Mouse (Mus musculus): ENCODE data around the gene Ccnk.

Gene Ccnk

DNA sequence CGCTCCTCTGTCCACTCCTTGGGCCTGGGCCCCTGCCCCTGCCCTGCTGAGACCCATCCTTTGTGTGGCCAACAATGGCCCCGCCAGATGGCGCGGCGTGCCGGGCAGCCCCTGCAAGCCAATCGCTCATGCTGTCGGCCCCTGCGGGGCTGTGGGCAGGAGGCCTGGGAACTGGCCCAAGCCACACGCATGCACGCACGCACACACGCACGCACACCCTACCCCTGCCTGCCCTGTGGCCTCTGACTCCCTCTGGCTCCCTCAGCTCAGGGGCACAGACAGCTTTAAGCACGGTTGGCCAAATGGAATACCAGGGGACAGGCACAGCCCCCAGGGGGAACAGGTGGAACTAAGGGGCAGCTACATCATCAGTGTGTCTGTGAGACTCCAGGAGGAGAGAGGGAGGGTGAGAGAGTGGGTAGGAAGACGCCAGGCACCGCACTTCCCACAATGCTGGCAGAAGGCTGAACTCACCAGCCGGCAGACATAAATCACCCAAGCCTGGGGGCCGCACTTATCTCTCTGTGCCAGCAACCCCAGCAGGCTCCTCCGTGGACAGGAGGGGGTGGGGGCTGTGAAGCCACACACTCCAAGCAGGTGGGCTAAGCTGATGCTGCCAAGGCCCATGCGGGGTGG, 61.7 kb downstream of the Ccnk start:
- in situ Hi-C loops (cut with MboI; ENCODE audit: unreplicated experiment in 2 of 2), result no loop called here

DNA sequence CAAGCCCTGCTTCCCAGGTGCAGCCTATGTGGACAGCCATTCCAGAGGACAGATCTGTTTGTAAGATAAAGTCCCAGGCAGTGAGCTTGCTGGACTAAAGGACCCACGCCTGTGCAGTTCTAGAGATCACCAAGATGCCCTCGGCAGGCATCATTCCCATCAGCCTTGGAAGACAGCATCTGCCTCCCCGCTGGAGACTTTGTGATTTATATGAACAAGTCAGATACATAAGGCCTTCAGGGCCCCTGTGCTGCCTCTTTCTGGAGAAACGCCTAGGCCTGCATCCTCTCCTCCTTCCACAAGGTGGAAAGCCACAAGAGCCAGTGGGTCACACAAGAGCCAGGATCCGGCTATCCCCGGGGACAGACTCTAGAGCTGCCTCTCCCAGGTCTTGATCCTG, 62.2 kb downstream of the Ccnk start:
- in situ Hi-C loops (cut with MboI; ENCODE audit: unreplicated experiment in 2 of 2), result no loop called here

DNA sequence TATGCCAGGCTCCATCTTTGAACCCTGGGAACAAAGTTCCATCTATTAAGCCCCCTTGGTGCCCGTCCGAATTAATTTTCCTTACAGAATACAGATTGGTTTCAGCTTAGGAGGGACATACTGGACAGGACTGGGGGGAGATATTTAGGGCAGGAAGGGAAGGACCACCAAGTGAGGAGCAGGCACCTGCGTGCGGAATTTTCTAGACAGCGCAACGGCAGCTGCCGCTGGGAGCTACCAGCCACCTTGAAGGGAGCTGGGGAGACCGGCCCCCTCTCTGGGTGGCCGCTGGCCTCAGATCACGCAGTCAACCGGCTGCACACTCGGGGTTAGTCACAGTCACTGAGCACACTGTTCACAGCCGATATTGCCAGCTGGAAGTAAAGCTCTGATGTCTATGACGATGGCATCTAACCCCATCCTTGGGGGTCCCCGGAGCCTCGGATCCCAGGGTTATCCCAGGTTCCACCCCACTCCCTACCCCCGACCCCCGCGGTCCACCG, 62.9 kb downstream of the Ccnk start:
- in situ Hi-C loops (cut with MboI; ENCODE audit: unreplicated experiment in 2 of 2), result no loop called here

DNA sequence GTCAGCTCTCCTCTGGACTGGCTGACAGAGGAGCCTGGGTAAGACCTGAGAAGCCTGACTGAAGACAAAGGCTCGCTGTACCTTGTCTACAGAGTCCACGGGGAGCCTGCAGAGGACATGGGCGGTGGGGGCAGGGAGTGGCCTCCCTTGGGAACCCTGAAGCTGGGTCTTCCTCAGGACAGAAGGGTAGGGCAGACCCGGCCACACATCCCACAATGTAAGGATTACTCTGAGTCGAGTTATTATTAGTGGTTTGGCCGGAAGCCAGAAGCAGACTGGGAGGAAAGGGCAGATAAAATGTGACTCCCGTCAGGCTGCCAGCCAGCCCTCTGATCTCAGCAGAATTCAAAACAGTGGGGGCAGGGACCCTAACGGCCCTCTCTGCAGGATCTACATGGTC, 65.4 kb downstream of the Ccnk start:
- in situ Hi-C loops (cut with MboI; ENCODE audit: unreplicated experiment in 2 of 2), result no loop called here

DNA sequence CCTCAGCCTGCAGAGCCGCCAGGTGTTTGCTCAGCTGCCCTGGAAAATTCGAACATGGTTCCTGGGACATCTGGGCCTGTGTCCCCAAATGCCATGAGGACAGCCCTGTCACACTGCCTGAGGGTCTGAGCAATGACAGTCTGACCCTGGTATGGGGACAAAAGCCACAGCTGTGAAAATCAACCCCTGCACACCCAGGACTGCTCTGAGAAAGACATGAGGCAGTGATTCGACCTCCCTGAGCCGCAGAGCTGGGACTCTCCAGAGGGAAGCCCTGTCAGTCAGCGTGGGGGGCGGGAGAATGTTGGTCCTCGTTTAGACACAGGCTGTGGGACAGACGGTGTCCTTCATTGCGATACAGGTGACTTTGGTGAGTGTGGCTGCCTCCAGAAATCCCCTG, 66.2 kb downstream of the Ccnk start:
- in situ Hi-C loops (cut with MboI; ENCODE audit: unreplicated experiment in 2 of 2), result no loop called here

DNA sequence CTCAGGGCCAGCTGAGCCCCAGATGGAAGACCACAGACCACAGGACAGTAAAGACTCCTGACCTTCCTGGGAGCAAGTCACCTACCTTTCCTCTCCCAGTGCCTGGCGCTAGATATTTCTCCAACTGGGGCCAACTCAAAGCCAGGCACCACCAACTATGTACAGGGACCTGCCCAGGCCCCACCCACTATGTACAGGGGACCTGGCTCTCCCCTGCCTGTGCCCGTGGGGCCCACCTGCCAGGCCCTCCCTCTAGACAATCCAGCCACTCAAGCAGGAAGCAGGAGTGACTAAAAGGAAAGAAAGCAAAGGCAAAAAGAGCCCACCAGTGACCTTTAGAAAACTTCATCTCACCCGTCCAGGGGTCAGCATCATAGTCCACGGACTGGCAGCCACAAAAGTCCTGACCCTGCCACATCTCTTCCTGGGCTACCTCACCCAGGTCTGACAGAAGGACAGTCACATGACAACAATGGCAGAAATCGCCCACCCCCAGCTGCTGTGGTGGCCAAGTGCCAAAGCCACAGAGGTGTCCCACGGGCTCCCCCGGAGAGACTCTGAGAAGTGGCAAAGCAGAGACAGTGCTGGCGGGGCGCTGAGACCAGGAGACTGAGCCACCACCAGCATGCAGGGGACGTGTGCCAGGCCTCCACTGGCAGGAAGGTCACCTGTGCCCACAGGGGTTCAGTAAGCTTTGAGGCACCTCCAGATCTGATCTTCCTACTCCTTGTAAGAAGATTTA, 67.6 kb downstream of the Ccnk start:
- in situ Hi-C loops (cut with MboI; ENCODE audit: unreplicated experiment in 2 of 2), result no loop called here

DNA sequence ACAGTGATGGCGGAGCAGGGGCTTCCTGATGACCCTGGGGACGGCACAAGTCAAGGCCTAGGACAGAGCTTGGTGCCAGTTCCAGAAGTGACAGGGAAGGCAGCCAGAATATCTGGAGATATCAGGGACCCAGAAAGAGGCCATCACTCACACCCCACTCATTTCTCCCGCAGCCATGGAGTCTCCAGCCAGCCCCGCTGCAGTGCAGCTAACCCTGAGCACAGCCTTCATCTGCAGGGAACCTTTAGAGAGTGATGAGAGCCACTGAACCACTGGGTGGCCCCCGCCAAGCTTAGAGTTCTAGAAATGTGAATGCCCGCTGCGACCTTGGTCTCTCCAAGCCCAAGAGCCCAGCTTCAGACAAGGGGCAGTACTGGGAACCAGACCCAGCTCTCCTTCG, 69.6 kb downstream of the Ccnk start:
- in situ Hi-C loops (cut with MboI; ENCODE audit: unreplicated experiment in 2 of 2), result no loop called here

DNA sequence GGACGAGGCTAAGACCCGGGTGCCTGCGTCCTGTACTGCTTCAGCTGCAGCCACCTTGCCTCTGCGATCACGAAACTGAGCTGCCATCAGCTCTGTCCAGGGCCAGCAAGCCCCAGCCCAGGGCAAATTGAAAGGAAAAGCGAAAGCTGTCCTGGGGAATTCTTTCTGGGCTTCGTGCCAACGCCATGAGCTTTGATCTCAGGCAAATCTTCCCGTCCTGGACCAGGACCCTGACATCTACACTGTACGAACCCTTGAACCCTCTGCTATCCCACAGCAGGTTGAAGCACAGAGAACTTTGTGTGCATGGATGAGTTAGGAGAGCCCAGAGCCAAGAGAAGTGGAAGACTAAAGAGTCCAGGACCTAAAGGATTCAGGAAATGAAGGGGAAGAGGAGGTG, 70.1 kb downstream of the Ccnk start:
- in situ Hi-C loops (cut with MboI; ENCODE audit: unreplicated experiment in 2 of 2), result no loop called here

DNA sequence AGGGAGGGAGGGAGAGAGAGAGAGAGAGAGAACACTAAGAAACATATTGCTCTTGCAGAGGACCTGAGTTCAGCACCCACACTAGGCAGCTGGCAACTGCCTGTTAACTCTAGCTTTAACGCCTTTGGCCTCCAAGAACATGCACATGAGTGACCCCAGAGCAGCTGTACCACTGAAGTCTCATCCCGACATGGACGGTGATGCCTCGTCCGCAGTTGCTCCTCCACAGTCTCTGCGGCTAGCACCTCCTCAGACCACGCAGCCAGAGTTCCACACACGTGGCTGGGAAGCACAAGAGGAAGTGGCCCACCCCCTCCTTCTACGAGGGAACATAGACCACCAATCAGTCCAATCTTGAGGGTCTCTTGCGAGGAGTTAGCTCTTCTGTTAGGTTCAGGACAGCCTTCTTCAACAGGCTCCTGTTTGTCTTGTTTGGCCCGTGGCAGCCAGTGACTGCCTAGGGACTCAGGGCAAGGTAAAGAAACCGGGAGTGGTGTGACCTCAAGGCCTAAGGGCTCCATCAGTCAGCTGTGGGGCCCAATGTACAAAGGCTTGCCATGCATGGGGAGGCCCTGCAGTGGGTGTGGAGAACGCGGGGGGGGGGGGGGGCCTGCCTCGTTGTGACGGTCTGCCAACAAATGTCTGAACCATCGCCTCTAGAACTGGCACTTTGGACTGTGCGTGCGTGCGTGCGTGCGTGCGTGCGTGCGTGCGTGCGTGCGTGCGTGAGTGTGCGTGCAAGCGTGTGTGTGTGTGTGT, 71.8 kb downstream of the Ccnk start:
- in situ Hi-C loops (cut with MboI; ENCODE audit: unreplicated experiment in 2 of 2), result no loop called here

DNA sequence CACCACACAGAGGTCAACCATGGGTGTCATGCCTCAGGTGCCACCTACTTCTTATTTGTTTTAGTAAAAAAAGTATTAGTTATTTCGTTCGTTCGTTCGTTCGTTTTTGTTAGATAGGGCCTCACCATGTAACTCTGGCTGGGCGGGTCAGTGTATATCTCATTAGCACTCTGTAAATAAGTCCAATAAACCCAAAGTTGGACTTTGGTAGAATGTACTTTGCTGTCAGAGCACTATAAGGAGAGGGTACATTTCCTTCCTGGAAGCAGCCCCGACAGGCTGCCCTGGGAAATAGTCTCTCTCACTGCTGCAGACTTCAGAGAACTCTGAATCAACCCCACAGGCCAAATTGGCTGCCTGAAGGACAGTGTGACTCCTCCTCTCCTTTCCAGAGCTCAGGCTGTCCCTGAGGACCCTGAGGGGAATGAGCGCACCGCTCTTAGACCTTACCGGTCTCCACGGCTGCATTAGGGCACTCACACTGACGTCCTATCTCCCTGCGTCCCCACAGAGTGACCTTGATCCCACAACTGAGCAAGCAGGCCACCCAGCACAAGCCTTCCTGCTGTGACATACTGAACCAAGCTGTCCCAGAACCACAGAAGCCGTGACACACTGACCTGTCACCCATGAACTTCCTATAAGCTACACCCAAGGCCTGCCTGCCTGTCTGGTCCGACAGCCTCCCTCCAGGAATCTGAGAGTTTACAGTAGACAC, 72.6 kb downstream of the Ccnk start:
- in situ Hi-C loops (cut with MboI; ENCODE audit: unreplicated experiment in 2 of 2), result no loop called here
